Mouse (Mus musculus) hindbrain, embryonic 12.5 days (tissue): ENCODE results near the gene Vmn1r85. TPM values are rescaled to one million over a fixed set of nuclear protein-coding genes. Genes with fewer than 3 reads are reported as not detected.

Experiments
- ATAC-seq: fragments of 200-750 bp; cut with Nextera tagmentation; 2 replicates; pipeline ENCODE4 v1.8.0; 2017; ENCODE audit warnings: moderate TSS enrichment; ENCODE audit not compliant: low FRiP score
- H3K27ac ChIP-seq: fragments of 300-500 bp; sonication (generic); 2 replicates; pipeline ENCODE4 v1.5.1; 2016; ENCODE audit warnings: mild to moderate bottlenecking
- H3K27me3 ChIP-seq: fragments of 300-500 bp; sonication (generic); 2 replicates; pipeline ENCODE4 v1.6.1; 2016; ENCODE audit warnings: mild to moderate bottlenecking
- H3K36me3 ChIP-seq: fragments of 300-500 bp; sonication (generic); 2 replicates; pipeline ENCODE4 v1.6.1; 2016; ENCODE audit warnings: mild to moderate bottlenecking
- H3K4me1 ChIP-seq: fragments of 300-500 bp; sonication (generic); 2 replicates; pipeline ENCODE4 v1.6.1; 2016
- H3K4me2 ChIP-seq: fragments of 300-500 bp; sonication (generic); replicated peaks from 2 replicates; pipeline ENCODE4 v1.6.1; 2016; ENCODE audit warnings: mild to moderate bottlenecking
- H3K4me3 ChIP-seq: fragments of 300-500 bp; sonication (generic); 2 replicates; pipeline ENCODE4 v1.5.1; 2016; ENCODE audit warnings: mild to moderate bottlenecking
- H3K9ac ChIP-seq: fragments of 300-500 bp; sonication (generic); 2 replicates; pipeline ENCODE4 v1.6.1; 2016; ENCODE audit warnings: mild to moderate bottlenecking, moderate library complexity
- H3K9me3 ChIP-seq: fragments of 300-500 bp; sonication (generic); replicated peaks from 2 replicates; pipeline ENCODE4 v1.6.1; 2016; ENCODE audit warnings: mild to moderate bottlenecking
- WGBS: fragments of 180-500 bp; shearing (Covaris S2); methylation state at CpG from one replicate; pipeline ENCODE4 v1.1.7; 2016; 5-methylcytosine and 5-hydroxymethylcytosine counted together
- polyA plus RNA-seq: library from polyadenylated mRNA; unstranded; fragments of >200 nt; fragmentation: Nextera tagmentation; extraction: Ambion mirVana; gene quantifications from 2 replicates; pipeline ENCODE4 v1.2.1, GENCODE M21; 2016

The Vmn1r85 gene
- polyA plus RNA-seq, 1 experiment from 2014 or later: not detected

DNA sequence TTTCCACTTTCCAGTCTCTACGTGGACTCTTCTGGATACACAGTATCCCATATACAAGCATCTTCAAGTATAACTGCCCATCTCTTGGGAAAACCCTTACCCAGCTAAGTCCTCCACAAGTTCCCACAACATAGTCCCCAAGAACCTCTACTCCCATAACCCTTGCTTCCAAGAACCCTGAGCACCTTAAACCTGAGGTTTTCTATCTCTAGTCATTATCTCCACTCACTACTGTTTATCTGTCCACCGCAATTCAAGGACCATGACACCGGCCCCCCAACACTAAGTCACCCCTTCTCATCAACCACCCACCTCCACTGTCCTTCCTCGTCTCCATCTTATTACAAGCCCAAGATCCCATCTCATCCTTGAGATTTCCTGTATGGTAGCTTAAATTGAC is 58.2 kb downstream of the Vmn1r85 start:
- H3K36me3 ChIP-seq: peaks cover 32% of the 10 kb centered on the region
- H3K27ac ChIP-seq: peak overlapping the region; percentile 100
- H3K9ac ChIP-seq: peak overlapping the region; percentile 98
- peak overlapping the region; percentile 78 for H3K4me3 ChIP-seq
- H3K4me1 ChIP-seq: peaks cover 40% of the 10 kb centered on the region
- peaks cover 13% of the 10 kb centered on the region for H3K27me3 ChIP-seq
- H3K4me2 ChIP-seq: peak overlapping the region; percentile 91
- no peak for ATAC-seq
- 55% methylated on average over 4 of the region's 4 CpGs for WGBS
- no peaks in the 10 kb centered on the region for H3K9me3 ChIP-seq

DNA sequence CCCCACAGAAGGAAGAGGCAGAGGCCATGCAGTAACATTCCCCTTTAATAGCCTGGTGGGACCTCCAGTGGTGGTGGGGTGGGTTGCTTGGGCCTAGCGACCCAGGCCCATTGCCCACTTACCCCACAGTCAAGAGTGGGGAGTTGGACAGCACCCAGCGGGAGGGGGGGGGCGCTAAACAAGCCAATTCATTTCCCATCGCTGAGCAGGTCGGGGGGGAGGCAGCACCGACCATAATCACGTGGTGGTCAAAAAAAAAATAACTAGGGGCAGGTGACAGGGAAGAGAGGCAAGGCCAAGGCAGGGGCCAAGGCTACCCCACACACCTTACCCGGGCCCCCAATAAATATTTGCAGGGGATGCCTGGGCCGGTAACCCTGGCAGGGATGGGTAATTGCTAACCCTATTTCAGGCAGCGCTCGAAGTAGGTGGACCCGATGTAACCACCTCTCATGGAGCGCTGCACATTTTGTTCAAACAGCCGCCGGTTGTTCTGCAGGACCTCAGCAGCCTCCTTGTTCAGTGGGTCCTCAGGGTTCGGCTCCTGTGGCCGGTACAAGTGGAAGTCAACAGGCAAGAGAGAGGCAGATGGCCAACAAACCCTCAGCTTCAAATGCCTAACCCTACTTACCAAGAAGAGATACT is 59.6 kb downstream of the Vmn1r85 start:
- Histone ChIP-seq H3K4me1 (peaks cover 40% of the 10 kb centered on the region), H3K27me3 (no peaks in the 10 kb centered on the region), H3K9ac (no peak overlapping the region; the same call in none of the 2 replicates), H3K4me3 (peak overlapping the region; percentile 55; the same call in 1 of the 2 replicates), H3K4me2 (peak overlapping the region; percentile 92), H3K9me3 (no peaks in the 10 kb centered on the region), H3K27ac (peak overlapping the region; percentile 92), H3K36me3 (peaks cover 47% of the 10 kb centered on the region)
- WGBS: 89% methylated on average over 17 of the region's 17 CpGs
- no peak for ATAC-seq

- Histone ChIP-seq H3K9ac (peak within 1 kb of the TSS; percentile 77), H3K27me3 (no peaks in the 10 kb centered on the region), H3K4me2 (peak within 1 kb of the TSS; percentile 92), H3K4me3 (peak within 1 kb of the TSS; percentile 55), H3K36me3 (peaks cover 56% of the 10 kb centered on the region), H3K27ac (peak within 1 kb of the TSS; percentile 92), H3K9me3 (no peaks in the 10 kb centered on the region), H3K4me1 (peaks cover 40% of the 10 kb centered on the region)
- under 1% methylated on average over 45 of the region's 45 CpGs for WGBS
- peak; percentile 77 for ATAC-seq
These were observed 60.6 kb downstream of the Vmn1r85 start, which contains the start of gene Chmp2a for GRCm38 (mm10) chr7:13034148-13034977. Chmp2a (minus strand) TSS chr7:13034807.

GRCm38 (mm10) chr7:13033451-13034147 is 61.4 kb downstream of the Vmn1r85 start:
- peak overlapping the region; percentile 55 for H3K4me3 ChIP-seq
- H3K27ac ChIP-seq: peak overlapping the region; percentile 92
- WGBS: 54% methylated on average over 13 of the region's 13 CpGs
- no peaks in the 10 kb centered on the region for H3K27me3 ChIP-seq
- H3K9ac ChIP-seq: peak overlapping the region; percentile 77
- H3K36me3 ChIP-seq: peaks cover 64% of the 10 kb centered on the region
- peaks cover 33% of the 10 kb centered on the region for H3K4me1 ChIP-seq
- H3K4me2 ChIP-seq: peak overlapping the region; percentile 92
- H3K9me3 ChIP-seq: no peaks in the 10 kb centered on the region
- no peak for ATAC-seq

Other genes starting within 250 kb of the Vmn1r85 start
- 6.2 and 6.4 TPM in 2 replicates for gene Zfp128, start 214.0 kb downstream of the Vmn1r85 start, polyA plus RNA-seq
- gene Zscan22, start 197.4 kb downstream of the Vmn1r85 start, polyA plus RNA-seq: 13.0 and 14.5 TPM in 2 replicates
- 497 and 613 TPM in 2 replicates for gene Rps5, start 172.9 kb downstream of the Vmn1r85 start, polyA plus RNA-seq
- gene Rnf225, start 167.8 kb downstream of the Vmn1r85 start, polyA plus RNA-seq: 0.63 and 0.72 TPM in 2 replicates
- gene Zfp324, start 129.3 kb downstream of the Vmn1r85 start, polyA plus RNA-seq: 14.5 and 15.2 TPM in 2 replicates
- gene Zfp446, start 117.3 kb downstream of the Vmn1r85 start, polyA plus RNA-seq: 14.8 and 16.2 TPM in 2 replicates
- 0.26 TPM in 2 replicates for gene Slc27a5, start 97.0 kb downstream of the Vmn1r85 start, polyA plus RNA-seq
- 356 and 380 TPM in 2 replicates for gene Trim28, start 96.1 kb downstream of the Vmn1r85 start, polyA plus RNA-seq
- 32.6 and 35.0 TPM in 2 replicates for gene Zbtb45, start 85.1 kb downstream of the Vmn1r85 start, polyA plus RNA-seq
- 148 and 152 TPM in 2 replicates for gene Chmp2a, start 60.4 kb downstream of the Vmn1r85 start, polyA plus RNA-seq
- 173 and 180 TPM in 2 replicates for gene Ube2m, start 56.9 kb downstream of the Vmn1r85 start, polyA plus RNA-seq
- gene Mzf1, start 40.4 kb downstream of the Vmn1r85 start, polyA plus RNA-seq: 4.9 and 5.7 TPM in 2 replicates
- gene Vmn1r86, start 24.7 kb upstream of the Vmn1r85 start, polyA plus RNA-seq: not detected in 2 replicates
- not detected in 2 replicates for gene Vmn1r87, start 45.0 kb upstream of the Vmn1r85 start, polyA plus RNA-seq
- not detected in 2 replicates for gene Vmn1r88, start 64.4 kb upstream of the Vmn1r85 start, polyA plus RNA-seq
- gene Vmn1r89, start 117.8 kb upstream of the Vmn1r85 start, polyA plus RNA-seq: not detected in 2 replicates
- 74.2 and 78.5 TPM in 2 replicates for gene Lig1, start 182.1 kb upstream of the Vmn1r85 start, polyA plus RNA-seq
- gene Zswim9, start 183.5 kb upstream of the Vmn1r85 start, polyA plus RNA-seq: 17.3 and 19.0 TPM in 2 replicates
- 0.73 and 0.93 TPM in 2 replicates for gene Pla2g4c, start 229.5 kb upstream of the Vmn1r85 start, polyA plus RNA-seq